Mouse (Mus musculus): ENCODE measurements around the gene Nradd.
A peak's percentile ranks its signal among the peaks of the same experiment; 100 is the strongest.

The Nradd gene

DNA sequence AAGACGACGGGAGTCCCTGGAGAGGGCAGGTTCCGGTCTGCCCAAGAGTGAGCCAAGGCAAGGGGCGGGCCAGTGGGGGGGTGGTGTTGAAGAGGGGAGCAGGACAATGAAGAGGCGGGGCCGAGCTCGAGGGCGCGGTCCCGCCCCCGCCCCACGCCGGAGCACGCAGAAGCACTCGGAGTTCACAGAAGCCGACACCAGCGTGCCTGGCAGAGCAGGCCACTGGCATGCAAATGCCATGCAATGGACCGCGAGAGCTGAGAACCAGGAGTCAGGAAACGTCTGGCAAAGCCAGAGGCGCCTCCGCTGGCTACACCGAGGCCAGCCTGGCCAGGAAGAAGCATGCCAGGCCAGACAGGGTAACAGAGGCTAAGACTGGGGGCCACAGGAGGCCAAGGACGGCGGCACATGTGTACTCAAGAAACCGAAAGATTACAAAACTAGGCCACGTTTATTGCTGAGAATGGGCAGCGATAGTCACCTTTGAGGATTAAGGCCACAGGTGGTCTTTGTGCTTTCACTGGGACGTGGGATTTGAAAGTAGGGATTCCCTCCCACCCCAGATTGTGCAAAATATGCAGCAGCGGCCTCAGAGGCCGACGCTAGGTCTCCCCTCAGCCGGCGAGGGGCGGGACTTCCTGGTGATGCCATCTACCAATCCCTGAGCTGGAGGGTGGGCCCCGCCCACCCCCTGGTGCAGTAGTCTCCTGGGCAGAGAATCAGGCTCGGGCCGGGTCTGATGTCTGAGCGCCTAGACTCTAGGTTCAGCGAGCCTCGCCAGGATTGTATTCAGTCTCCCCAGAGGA is at the start of gene Nradd:
Gene Nradd (minus strand): TSS at position 92 of the 806 bp plus-strand sequence.
- peak; percentile 98 for DNase-seq

GRCm38 (mm10) chr9:110673107-110673752 is 49.0 kb upstream of the Nradd start:
- no peak for DNase-seq

GRCm38 (mm10) chr9:110672462-110673106 is 48.3 kb upstream of the Nradd start:
- DNase-seq: peak; percentile 56

GRCm38 (mm10) chr9:110669785-110670184 is 45.5 kb upstream of the Nradd start:
- no peak for DNase-seq

DNA sequence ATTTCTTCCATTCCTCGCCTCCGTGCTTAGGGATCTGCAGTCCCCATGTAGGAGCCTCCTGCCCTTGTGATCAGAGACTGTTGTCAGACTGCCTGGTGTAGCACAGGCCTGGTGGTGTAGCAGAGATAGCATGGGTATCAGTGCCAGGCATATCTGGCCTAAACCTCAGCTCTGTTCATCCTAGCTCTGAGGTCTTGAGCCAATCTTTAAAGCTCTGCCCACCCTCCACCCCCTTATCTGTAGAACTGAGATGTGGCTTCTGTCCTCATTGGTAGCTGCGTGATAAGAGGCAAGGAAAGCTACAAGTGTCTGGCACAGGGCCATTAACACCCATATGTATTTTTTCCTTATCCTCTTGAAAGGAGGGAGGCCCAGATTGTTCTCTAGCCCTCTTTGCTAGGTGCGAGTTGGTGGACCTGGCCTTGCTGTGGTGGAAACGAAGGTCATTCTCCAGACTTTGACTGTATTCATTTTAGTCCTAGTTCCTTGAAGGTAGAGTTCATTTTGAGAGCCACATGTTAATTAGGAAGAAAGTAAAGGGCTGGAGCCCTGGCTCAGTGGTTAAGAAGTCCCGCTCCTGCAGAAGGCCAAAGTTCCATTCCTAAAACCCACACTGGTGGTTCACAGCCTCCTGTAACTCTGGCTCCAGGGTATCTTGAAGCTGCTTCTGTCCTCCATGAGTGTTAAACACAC is 44.5 kb upstream of the Nradd start:
- no peak for DNase-seq

DNA sequence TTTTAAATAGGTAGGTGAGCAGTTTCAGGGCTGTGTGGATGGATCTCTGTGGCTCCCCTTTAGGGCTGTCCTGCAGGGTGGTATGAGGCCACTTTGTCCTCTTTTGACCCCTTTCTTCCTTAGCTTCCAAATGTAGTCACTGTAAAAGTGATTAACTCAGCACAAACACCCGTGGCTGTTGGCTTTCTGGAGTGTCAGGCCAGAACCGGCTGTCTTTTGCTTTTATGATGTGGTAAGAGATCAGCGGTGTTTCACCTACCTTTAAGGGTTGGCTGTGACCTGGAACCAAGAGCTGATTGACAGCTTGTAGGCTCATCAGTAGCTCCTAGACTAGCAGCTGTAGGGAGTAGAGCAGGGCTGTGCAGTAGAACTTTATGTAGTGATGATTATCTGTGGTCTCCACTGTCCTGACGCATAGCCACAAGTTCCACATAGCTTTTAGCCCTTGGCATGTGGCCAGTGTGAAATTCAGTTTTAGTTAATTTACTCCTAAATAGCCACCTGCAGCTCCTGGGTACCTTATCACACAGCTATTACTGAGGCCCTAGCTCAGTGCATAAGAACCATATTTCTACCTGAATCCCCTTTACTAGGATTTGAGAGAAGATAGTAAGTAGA is 43.1 kb upstream of the Nradd start:
- DNase-seq: no peak

- no peak for DNase-seq
Observed at GRCm38 (mm10) chr9:110666374-110666773, 42.1 kb upstream of the Nradd start.

DNA sequence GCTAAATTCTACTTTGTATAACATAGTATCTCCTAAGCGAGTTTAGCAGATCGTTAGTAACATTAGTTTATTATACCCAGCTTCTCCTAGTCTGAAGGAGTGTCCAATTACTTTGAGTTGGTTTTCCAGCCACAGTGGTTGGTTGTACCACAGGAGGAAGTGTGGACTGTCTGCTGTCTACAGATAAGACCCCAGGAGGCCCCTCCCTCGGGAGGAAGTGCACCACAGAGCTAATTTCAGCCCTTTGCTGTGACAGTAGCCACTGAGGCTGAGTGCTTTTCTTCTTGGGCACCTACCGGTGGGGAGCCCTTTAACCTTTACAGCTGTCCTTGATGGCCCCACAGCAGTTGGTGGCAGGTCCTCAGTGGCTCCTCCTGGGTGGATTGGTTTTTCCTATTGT is 41.7 kb upstream of the Nradd start:
- DNase-seq: peak; percentile 50

DNA sequence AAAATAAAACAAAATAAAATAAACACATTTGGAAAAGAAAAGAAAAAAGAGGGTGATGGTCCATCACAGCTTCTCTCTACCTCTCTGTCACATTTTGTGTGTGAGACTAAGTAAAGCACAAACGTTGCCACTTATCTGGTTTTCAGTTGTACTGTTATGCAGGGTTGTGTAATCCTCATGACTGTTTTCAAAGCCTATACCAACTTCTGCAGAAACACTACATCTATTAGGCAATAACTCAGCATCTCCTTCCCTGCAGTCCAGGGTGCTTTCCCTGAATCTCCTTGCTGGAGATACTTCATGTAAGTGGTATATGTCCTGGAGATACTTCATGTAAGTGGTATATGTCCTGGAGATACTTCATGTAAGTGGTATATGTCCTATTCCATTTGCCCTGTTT is 38.6 kb upstream of the Nradd start:
- no peak for DNase-seq

DNA sequence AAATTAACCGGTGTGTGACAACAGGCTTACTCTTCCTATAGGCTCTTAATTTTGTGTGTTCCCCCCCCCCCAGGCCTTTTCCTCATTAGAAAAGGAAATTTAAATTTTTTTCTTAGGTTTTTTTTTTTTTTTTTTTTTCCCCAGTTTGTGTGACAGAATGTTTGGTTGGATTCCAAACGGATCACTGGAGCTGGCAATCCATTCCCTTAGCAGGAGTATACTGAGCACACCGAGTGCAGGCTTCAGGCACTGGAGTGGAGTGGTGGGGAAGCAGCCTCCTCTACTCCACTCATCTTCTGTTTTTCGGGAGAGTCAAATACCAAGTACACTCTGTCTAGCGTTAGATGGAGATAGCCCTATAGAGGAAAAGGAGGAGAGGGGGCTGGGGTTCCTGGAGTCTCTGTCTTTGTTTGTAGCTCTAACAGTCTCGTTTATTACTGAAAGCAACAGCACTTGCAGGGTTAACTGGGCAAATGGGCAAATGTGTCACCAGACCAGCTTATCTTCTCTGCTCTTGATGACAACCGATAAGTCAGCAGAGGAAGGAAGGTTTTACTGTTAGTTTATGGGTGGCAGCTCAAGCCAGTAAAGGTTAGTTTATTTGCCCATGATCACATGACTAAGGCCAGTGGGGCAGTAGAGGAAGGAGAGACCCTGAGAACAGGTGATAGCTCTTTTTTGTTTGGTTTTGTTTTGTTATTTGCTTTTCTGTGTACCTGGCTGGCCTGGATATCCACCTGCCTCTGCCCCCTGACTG is 36.8 kb upstream of the Nradd start:
- DNase-seq: no peak

GRCm38 (mm10) chr9:110660208-110660607 is 36.0 kb upstream of the Nradd start:
- no peak for DNase-seq

DNA sequence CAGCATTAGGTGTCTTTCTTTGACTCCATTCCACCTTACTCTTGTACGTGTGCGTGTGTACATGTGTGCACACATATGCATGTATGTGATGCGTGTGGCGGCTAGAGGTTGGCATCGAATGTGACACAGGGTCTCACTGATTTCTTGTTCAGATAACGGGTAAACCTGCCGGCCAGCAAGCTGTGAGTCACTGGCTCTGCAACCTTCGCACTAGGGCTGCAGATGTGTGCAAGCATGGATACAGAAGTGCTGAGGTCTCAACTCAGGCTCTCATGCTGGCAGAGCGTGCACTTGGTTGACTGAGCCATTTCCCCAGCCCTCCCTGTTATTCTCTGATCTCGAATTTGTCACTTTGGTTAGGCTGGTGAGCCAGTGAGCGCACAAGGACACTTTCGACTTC is 35.3 kb upstream of the Nradd start:
- DNase-seq: no peak

GRCm38 (mm10) chr9:110657474-110658078 is 33.3 kb upstream of the Nradd start:
- no peak for DNase-seq

DNA sequence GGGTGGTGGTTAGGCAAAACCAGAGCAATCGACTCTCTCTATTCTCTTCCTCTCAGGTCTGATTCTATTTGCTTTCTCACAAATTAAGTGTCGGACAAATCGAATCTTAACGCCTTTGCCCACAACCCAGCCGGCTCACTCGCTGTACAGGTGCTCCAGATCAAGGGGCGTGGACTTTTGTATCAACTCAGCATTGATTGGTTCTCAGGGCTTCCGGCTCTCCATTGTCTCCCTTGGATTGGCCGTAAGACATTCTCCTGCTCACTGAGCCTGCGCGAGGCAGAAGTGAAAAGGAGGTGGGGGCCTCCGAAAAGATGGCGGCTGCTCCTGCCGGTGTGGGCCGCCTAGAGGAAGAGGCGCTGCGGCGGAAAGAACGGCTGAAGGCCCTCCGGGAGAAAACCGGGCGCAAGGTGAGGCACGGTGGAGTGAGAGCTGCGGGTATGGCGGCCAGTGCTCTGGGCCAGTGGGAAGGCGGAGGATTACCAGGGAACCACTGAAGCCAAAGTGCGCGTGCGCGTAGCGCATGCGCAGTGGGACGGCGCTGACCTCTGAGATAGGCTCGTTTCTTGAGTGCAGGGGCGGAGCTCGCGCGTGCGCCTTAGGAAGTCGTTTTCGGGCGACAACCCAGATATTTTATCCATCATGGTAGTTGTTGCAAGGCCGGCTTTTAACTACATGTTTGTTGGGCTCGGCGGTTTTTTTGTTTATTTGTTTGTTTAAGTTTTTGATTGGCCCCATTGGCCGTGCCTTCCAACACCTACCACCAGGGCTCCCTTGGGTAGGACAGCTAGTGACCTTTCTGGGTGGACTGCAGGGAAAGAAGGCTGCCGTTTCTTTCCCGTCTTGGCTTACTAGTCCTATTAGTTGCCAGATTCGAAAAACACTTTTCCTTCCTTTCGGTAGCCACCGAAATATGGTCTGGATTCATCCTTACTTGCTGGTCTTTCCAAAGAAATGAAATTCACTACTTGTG is 32.3 kb upstream of the Nradd start, which contains the start of gene Ccdc12:
Gene Ccdc12 (plus strand): TSS at position 255 of the 973 bp plus-strand sequence.
- peak; percentile 97 for DNase-seq

GRCm38 (mm10) chr9:110655651-110656007 is 31.4 kb upstream of the Nradd start:
- DNase-seq: no peak

GRCm38 (mm10) chr9:110654726-110655650 is 30.7 kb upstream of the Nradd start:
- DNase-seq: no peak

GRCm38 (mm10) chr9:110653655-110654461 is 29.6 kb upstream of the Nradd start, which contains the start of gene Nbeal2:
Gene Nbeal2 (minus strand): TSS chr9:110654161.
- DNase-seq: peak; percentile 93

Data from embryo, embryonic 11 days (tissue).